Mouse (Mus musculus): ENCODE measurements around the gene Gabrr3.

The Gabrr3 gene

DNA sequence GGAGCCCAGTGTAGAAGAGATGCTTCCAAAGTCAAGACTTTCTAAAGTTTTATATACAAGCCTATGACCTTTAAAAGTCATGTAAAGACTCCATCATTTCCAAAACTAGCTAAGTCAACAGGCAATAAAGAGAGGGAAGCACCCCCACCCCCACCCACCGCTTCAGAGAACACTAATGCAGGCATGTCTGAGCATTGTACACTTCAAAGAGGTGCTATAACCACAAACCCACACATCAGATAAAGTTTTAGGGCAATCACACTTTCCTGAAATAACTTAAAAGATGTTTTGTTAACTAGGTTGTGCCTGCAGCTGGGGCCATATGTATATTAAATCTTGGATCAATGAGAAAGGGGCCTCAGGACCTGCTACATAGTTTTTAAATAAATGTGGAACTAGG, 62.7 kb downstream of the Gabrr3 start:
- no peak for DNase-seq (ENCODE audit: low spot score)

DNA sequence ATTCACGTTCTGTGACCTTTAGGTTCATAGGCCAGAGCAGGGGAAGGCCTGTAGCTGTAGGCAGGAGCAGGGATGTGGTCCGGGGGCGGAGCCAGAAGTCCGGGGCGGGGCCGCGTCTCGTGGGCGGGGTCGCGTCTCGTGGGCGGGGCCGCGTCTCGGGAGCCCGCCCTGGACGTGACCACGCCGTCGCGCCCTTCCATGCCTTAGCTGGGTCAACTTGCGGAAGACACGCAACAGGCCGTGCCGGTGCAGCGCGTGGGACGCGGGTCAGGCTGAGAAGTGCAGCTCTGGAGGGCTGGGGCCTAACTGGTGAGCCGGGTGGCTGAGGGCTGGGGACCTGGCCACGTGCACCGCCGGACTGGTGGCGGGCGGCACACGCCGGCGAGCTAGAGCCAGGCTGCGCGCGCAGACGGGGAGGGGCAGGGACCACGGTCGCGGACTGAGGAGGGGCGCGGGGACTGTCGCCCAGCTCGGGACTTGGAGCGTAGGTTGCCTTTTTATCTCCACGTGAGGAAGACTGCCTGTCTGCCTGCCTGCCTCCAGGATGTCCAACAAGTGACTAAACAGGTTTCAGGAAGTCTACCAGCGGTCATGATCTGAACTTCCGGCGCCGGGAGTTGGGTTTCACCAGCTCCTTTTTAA, 64.6 kb downstream of the Gabrr3 start, which contains the start of gene Riox2:
Gene Riox2 (plus strand): TSS at position 139 of the 642 bp plus-strand sequence.
- DNase-seq (ENCODE audit: low spot score), result peak; percentile 84

DNA sequence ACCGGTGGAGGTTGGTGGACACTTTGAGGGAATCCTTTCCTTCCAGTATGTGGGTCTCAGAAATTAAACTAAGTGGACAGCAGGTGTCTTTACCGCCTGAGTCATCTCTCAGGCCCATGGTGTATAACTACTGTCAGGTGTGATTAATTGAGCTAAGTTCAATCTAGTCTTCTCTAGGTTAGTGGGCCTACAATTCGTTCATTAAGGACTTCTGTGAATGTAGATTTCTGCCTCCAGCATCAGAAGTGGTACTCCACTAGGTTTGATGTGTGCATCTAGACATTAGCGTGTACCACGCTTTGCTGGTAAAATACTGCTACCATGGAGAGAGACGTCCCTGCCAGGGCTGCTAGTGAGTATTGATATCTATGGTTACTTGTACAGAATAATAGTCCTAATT, 65.4 kb downstream of the Gabrr3 start:
- DNase-seq (ENCODE audit: low spot score), result no peak

DNA sequence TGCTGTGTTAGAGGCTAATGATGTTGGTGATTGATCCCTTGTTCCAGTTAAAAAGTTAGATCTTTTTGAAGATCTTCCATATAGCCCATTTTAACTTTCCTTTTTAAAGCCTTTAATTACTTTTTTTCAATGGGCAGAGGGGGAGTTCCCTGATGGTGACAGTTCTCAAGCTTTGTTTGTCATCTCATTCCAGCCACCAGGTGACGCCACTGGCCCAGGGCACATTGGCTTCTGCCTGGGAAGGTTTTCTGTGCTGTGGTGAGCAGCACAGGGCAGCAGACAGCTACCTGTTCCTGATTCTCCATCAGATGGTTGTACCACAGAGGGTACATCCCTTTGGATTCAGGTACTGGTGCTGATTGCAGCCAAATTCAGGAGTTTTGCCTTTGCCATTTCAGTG, 67.7 kb downstream of the Gabrr3 start:
- no peak for DNase-seq (ENCODE audit: low spot score)

DNA sequence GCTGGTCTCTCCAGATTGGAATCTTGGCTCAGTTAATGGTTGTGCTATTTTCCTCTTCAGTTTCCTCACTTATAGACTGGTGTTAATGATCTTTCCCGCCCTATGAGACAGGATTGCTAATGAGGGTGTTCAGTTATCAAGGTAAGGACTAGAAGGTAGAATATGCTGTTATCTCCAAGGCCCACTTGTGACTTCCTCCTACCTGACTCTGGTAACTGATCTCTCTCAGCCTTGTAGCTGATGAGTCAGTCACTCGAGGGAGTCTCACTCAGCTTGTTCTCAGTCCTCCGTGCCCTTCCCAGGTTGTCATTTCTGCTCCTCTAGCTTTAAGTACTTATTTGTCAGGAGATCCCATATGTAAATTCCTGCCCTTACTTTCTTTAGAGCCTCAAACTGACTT, 70.8 kb downstream of the Gabrr3 start:
- DNase-seq (ENCODE audit: low spot score), result no peak

DNA sequence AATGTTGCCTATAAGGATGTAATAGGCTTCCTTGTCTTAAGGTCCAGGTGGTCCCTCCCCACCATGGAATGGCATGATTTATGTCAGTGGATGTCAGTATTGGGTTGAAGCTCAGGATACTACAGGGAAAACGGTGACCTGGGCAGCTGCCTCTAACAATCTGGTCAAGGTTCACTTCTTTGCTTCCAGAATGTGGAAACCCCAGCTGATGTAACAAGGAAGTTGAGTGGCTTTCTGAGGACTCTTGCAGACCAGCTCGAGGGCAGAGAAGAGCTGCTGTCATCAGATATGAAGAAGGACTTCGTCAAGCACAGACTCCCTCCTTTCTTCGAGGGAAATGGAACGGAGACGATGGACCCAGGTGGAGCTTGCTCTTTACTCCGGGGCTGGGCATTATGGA, 80.1 kb downstream of the Gabrr3 start:
- DNase-seq (ENCODE audit: low spot score), result no peak

DNA sequence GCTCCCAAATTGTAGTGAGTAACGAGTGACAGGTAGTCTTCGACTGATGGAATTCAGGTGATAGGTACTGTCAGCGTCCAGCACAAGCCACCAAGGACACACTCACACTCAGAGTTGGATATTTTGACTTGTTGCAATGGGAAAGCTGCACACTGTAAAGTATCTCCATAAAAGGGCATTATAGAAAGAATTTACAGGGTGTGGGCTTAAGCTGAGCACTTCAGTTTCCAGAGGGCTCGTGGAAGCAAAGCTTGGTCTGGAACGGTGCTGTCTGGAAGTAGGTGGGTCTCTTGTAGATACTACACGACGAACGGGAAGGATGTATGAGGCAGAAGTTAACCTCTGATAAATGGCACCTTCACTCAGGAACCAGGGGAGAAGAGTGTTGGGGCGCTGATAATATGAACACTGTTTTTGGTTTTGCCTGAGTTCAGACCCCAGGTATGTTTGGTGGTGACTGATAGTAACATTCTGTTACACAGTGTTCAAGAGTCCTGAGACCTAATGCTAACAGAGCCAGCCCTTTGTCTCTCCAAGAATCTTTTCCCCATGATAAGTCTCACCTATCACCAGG, 80.9 kb downstream of the Gabrr3 start:
- no peak for DNase-seq (ENCODE audit: low spot score)

DNA sequence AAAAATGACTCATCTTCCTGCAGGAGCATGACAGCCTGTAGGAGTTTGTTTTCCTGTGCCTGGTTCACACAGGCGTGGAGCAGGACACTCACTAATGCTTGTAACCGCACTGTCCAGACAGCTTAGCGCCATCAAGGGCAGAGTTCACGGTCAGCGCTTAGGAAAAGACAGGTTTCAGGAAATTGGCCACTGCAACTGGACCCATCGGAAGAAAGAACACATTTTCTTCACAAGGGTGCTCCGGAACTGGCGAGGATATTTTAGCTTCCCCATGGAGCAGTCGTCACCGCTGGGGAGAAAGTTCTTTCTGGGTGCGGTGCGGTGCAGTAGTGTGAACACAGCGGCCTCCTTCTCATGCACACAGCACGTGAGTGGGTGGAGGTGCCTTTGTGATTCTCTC, 86.1 kb downstream of the Gabrr3 start:
- no peak for DNase-seq (ENCODE audit: low spot score)

DNA sequence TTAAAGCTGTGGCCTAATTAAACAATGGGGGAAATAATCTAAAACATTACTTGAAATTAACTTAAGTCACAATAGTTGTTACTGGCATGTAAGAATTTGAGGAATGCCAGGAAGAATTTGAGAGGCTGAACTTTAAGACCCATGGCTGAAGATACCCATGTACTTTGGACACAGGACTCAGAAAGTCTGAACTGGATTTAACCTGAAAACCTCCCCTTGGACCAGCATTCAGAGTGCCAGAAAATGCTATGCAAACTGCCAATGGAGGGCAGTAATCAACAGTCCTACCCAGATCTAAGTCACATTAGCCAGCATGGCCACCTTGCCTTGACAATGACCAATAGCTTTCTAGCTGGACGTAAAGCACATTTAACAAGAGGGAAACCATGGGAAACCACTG, 90.8 kb downstream of the Gabrr3 start:
- no peak for DNase-seq (ENCODE audit: low spot score)

DNA sequence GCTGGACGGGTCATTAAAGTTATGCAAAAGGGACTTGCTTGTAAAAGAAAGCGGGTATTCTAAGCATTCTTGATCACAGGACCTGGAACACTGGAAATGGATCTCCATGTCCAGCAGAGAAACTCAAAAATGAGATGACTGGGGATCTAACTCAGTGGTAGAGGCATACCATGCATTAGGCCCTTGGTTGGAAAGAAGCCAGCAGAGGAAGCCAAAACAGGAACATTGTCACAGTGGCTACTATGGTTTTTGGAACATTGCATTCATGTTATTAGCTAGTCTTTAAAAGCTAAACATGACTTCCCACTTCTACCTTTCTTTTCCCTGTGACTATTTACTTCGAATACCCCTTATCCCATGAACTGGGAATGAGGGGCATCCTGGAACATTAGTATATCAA, 92.0 kb downstream of the Gabrr3 start:
- no peak for DNase-seq (ENCODE audit: low spot score)

DNA sequence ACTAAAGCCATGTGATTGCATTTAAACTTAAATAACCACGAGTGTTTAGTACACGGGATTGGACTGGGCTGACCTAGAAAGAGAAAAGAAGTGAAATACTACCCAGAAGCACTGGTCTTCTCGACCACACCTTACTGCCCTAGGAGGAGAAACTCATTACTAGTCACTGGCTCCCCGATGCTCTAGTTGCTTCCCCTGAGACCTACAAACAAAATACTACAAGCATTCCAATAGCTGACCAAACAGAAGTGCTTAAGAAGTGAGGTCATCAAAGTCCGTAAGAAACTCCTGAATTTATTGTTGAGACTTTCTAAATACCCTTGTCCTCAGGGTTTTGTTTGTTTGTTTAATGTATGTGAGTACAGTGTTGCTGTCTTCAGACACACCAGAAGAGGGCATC, 102.7 kb downstream of the Gabrr3 start:
- DNase-seq (ENCODE audit: low spot score), result no peak
